ENCODE assay signal across 15 mouse cellular contexts in genomic region chr17:9632140-9632539, GRCm38 (mm10). TPM values are rescaled to one million over a fixed set of nuclear protein-coding genes. Genes with fewer than 3 reads are reported as not detected.
DNase-seq lines count a peak whose midpoint lies in the region; ATAC-seq and TF ChIP-seq lines count a peak whose summit lies in the region.
"Had no signal": no experiment of that assay in that cellular context is flagged by ENCODE, and none has a peak within 500 bp of the region (broad histone marks: within the 10 kb centered on the region; RNA-seq: fewer than 3 reads in every experiment).

No protein-coding gene starts in this region.

- no peaks in the 10 kb centered on the region for H3K9me3 ChIP-seq in forebrain, embryonic 10.5 days
- no peaks in the 10 kb centered on the region for H3K9me3 ChIP-seq in forebrain, embryonic 13.5 days (replicated peaks)
- H3K9me3 ChIP-seq in midbrain, postnatal 0 days (ENCODE audit: low read length) = no peaks in the 10 kb centered on the region
- H3K9me3 ChIP-seq in midbrain, embryonic 16.5 days (replicated peaks; ENCODE audit: control insufficient read depth, low read length, poor library complexity, severe bottlenecking) = no peaks in the 10 kb centered on the region
- H3K9me3 ChIP-seq in liver, embryonic 11.5 days (ENCODE audit: control insufficient read depth, low read length) = no peaks in the 10 kb centered on the region
- H3K9me3 ChIP-seq: embryonic facial prominence, embryonic 13.5 days; heart, embryonic 13.5 days; intestine, embryonic 15.5 days; limb, embryonic 13.5 days had no signal

- no peak for TF ChIP-seq CTCF in midbrain, postnatal 0 days (IDR thresholded peaks at IDR 0.05)

- ATAC-seq in forebrain, embryonic 13.5 days = no peak
- ATAC-seq in midbrain, postnatal 0 days (ENCODE audit: low FRiP score) = no peak
- no peak for ATAC-seq in midbrain, embryonic 16.5 days
- no peak for ATAC-seq in liver, embryonic 11.5 days (replicated peaks; ENCODE audit: low FRiP score)
- ATAC-seq: intestine, embryonic 15.5 days had no signal

- H3K4me2 ChIP-seq in forebrain, embryonic 13.5 days = no peak overlapping the region
- H3K4me2 ChIP-seq in midbrain, postnatal 0 days (ENCODE audit: low read depth, low read length, poor library complexity, severe bottlenecking) = no peak overlapping the region
- H3K4me2 ChIP-seq in midbrain, embryonic 16.5 days (ENCODE audit: low read length) = no peak overlapping the region
- no peak overlapping the region for H3K4me2 ChIP-seq in liver, embryonic 11.5 days
- H3K4me2 ChIP-seq: embryonic facial prominence, embryonic 13.5 days; heart, embryonic 13.5 days; intestine, embryonic 15.5 days; limb, embryonic 13.5 days had no signal

- no peaks in the 10 kb centered on the region for H3K27me3 ChIP-seq in forebrain, embryonic 10.5 days (ENCODE audit: poor library complexity, severe bottlenecking)
- H3K27me3 ChIP-seq in forebrain, embryonic 13.5 days = no peaks in the 10 kb centered on the region
- H3K27me3 ChIP-seq in midbrain, postnatal 0 days (ENCODE audit: insufficient read depth, low read length) = no peaks in the 10 kb centered on the region
- no peaks in the 10 kb centered on the region for H3K27me3 ChIP-seq in midbrain, embryonic 16.5 days (ENCODE audit: control insufficient read depth, insufficient read depth, low read depth, low read length)
- H3K27me3 ChIP-seq in liver, embryonic 11.5 days (replicated peaks; ENCODE audit: control insufficient read depth, insufficient read depth, low read length) = no peaks in the 10 kb centered on the region
- H3K27me3 ChIP-seq: embryonic facial prominence, embryonic 13.5 days; heart, embryonic 13.5 days; intestine, embryonic 15.5 days; limb, embryonic 13.5 days had no signal

- WGBS in forebrain, embryonic 10.5 days = 86% methylated on average over 5 of the region's 5 CpGs
- 56% methylated on average over 5 of the region's 5 CpGs for WGBS in forebrain, embryonic 13.5 days
- 65% methylated on average over 5 of the region's 5 CpGs for WGBS in midbrain, postnatal 0 days
- 71% methylated on average over 5 of the region's 5 CpGs for WGBS in midbrain, embryonic 16.5 days
- 55% methylated on average over 5 of the region's 5 CpGs for WGBS in liver, embryonic 11.5 days

- peak overlapping the region; percentile 26; the same call in 1 of the 2 replicates for H3K27ac ChIP-seq in forebrain, embryonic 10.5 days
- H3K27ac ChIP-seq in forebrain, embryonic 13.5 days = no peak overlapping the region
- H3K27ac ChIP-seq in midbrain, postnatal 0 days (ENCODE audit: low read depth, low read length) = peak overlapping the region; percentile 57
- H3K27ac ChIP-seq in midbrain, embryonic 16.5 days (ENCODE audit: low read length) = no peak overlapping the region; the same call in 1 of the 2 replicates
- H3K27ac ChIP-seq in liver, embryonic 11.5 days (ENCODE audit: low read depth, low read length) = no peak overlapping the region
- H3K27ac ChIP-seq: embryonic facial prominence, embryonic 13.5 days; gastrocnemius, adult 2 months; heart, embryonic 13.5 days; intestine, embryonic 15.5 days; limb, embryonic 13.5 days had no signal

- no peak overlapping the region for H3K9ac ChIP-seq in forebrain, embryonic 13.5 days
- no peak overlapping the region for H3K9ac ChIP-seq in midbrain, postnatal 0 days (replicated peaks; ENCODE audit: low read length, poor library complexity, severe bottlenecking)
- no peak overlapping the region for H3K9ac ChIP-seq in midbrain, embryonic 16.5 days (ENCODE audit: low read depth, low read length)
- no peak overlapping the region for H3K9ac ChIP-seq in liver, embryonic 11.5 days (ENCODE audit: low read depth, low read length)
- H3K9ac ChIP-seq: embryonic facial prominence, embryonic 13.5 days; heart, embryonic 13.5 days; intestine, embryonic 15.5 days; limb, embryonic 13.5 days had no signal

- no peaks in the 10 kb centered on the region for H3K36me3 ChIP-seq in forebrain, embryonic 10.5 days (replicated peaks)
- H3K36me3 ChIP-seq in forebrain, embryonic 13.5 days (ENCODE audit: poor library complexity, severe bottlenecking) = no peaks in the 10 kb centered on the region
- H3K36me3 ChIP-seq in midbrain, postnatal 0 days (ENCODE audit: insufficient read depth, low read length) = no peaks in the 10 kb centered on the region
- no peaks in the 10 kb centered on the region for H3K36me3 ChIP-seq in midbrain, embryonic 16.5 days (ENCODE audit: control insufficient read depth, insufficient read depth, low read length)
- H3K36me3 ChIP-seq in liver, embryonic 11.5 days (ENCODE audit: control insufficient read depth, insufficient read depth, low read length) = no peaks in the 10 kb centered on the region
- H3K36me3 ChIP-seq: embryonic facial prominence, embryonic 13.5 days; heart, embryonic 13.5 days; intestine, embryonic 15.5 days; limb, embryonic 13.5 days had no signal

- no peak overlapping the region for H3K4me3 ChIP-seq in forebrain, embryonic 10.5 days
- no peak overlapping the region for H3K4me3 ChIP-seq in forebrain, embryonic 13.5 days
- no peak overlapping the region for H3K4me3 ChIP-seq in midbrain, postnatal 0 days (ENCODE audit: low read depth, low read length)
- no peak overlapping the region for H3K4me3 ChIP-seq in midbrain, embryonic 16.5 days (ENCODE audit: low read depth, low read length)
- H3K4me3 ChIP-seq in liver, embryonic 11.5 days (ENCODE audit: low read depth, low read length) = no peak overlapping the region
- H3K4me3 ChIP-seq: embryonic facial prominence, embryonic 13.5 days; gastrocnemius, adult 2 months; heart, embryonic 13.5 days; intestine, embryonic 15.5 days; limb, embryonic 13.5 days had no signal

- DNase-seq in forebrain, embryonic 10.5 days (ENCODE audit: extremely low spot score, low spot score) = no peak
- DNase-seq in midbrain, postnatal 0 days (ENCODE audit: low spot score) = peak; percentile 74
- peak; percentile 29 for DNase-seq in layer of hippocampus, adult 9-11 months
- DNase-seq in liver, embryonic 11.5 days (ENCODE audit: low spot score) = no peak
- no peak for DNase-seq in lung, adult 18-20 months
- no peak for DNase-seq in urinary bladder, postnatal 14 days (ENCODE audit: low spot score)
- DNase-seq: gastrocnemius, adult 2 months; lung, postnatal 4 days; thymus, adult 18-20 months had no signal

- H3K4me1 ChIP-seq in forebrain, embryonic 10.5 days = peaks cover 23% of the 10 kb centered on the region
- H3K4me1 ChIP-seq in forebrain, embryonic 13.5 days = peaks cover 15% of the 10 kb centered on the region
- no peaks in the 10 kb centered on the region for H3K4me1 ChIP-seq in midbrain, postnatal 0 days (ENCODE audit: insufficient read depth, low read length)
- H3K4me1 ChIP-seq in midbrain, embryonic 16.5 days (ENCODE audit: control insufficient read depth, insufficient read depth, low read length) = no peaks in the 10 kb centered on the region
- H3K4me1 ChIP-seq in liver, embryonic 11.5 days (replicated peaks; ENCODE audit: control insufficient read depth, insufficient read depth, low read length) = no peaks in the 10 kb centered on the region
- H3K4me1 ChIP-seq: embryonic facial prominence, embryonic 13.5 days; heart, embryonic 13.5 days; intestine, embryonic 15.5 days; limb, embryonic 13.5 days had no signal

RNA-seq across cellular contexts. Expression of gene Pabpc6, which starts 37.4 kb away (rescaled TPM):
- not detected in 2 replicates for polyA plus RNA-seq in forebrain, embryonic 10.5 days (2016; fragmentation: Nextera tagmentation; extraction: Ambion mirVana)
- polyA plus RNA-seq in forebrain, embryonic 13.5 days (2015; fragmentation: Nextera tagmentation; extraction: Ambion mirVana) = not detected in 2 replicates
- total RNA-seq in midbrain, postnatal 0 days (2014; rRNA removed) = not detected in 2 replicates
- not detected in 2 replicates for polyA plus RNA-seq in midbrain, postnatal 0 days (2015; fragmentation: Nextera tagmentation; extraction: Ambion mirVana)
- not detected in 2 replicates for polyA plus RNA-seq in midbrain, embryonic 16.5 days (2015; fragmentation: Nextera tagmentation; extraction: Ambion mirVana)
- not detected in 2 replicates for polyA plus RNA-seq in liver, embryonic 11.5 days (2014; fragmentation: Nextera tagmentation; extraction: Ambion mirVana)
- total RNA-seq: gastrocnemius, adult 2 months had no signal
- polyA plus RNA-seq: embryonic facial prominence, embryonic 13.5 days; heart, embryonic 13.5 days; intestine, embryonic 15.5 days; limb, embryonic 13.5 days had no signal

Comparison
In these comparisons a context has a peak if more than half of its experiments do, and no peak if none do; other contexts are left out.
1. H3K27ac ChIP-seq: peak in forebrain, embryonic 10.5 days (single experiment) and midbrain, postnatal 0 days (single experiment); none in forebrain, embryonic 13.5 days (single experiment), midbrain, embryonic 16.5 days (single experiment) and liver, embryonic 11.5 days (single experiment).
2. DNase-seq: peak in midbrain, postnatal 0 days (single experiment) and layer of hippocampus, adult 9-11 months (single experiment); none in forebrain, embryonic 10.5 days (single experiment), liver, embryonic 11.5 days (single experiment), lung, adult 18-20 months (0 of 2) and urinary bladder, postnatal 14 days (single experiment).